Mouse (Mus musculus): Measurements from ENCODE around the gene Negr1.

The Negr1 gene

GRCm38 (mm10) chr3:157201726-157202125 is 640.1 kb downstream of the Negr1 start:
- no peaks in the 10 kb centered on the region for H3K36me3 ChIP-seq (ENCODE audit: insufficient read depth, low read length)

GRCm38 (mm10) chr3:157203573-157203972 is 642.0 kb downstream of the Negr1 start:
- TF ChIP-seq NANOG (IDR thresholded peaks at IDR 0.05; ENCODE audit: borderline replicate concordance, low read length): no peak
- H3K4me3 ChIP-seq (replicated peaks; ENCODE audit: low read length): no peak overlapping the region
- no peaks in the 10 kb centered on the region for H3K27me3 ChIP-seq (ENCODE audit: insufficient read depth, low read length)
- H3K9me3 ChIP-seq (ENCODE audit: low read length): no peaks in the 10 kb centered on the region
- no peaks in the 10 kb centered on the region for H3K4me1 ChIP-seq (replicated peaks; ENCODE audit: low read depth, low read length)
- no peaks in the 10 kb centered on the region for H3K36me3 ChIP-seq (ENCODE audit: insufficient read depth, low read length)

More at GRCm38 (mm10) chr3:157201726-157202125, 640.1 kb downstream of the Negr1 start:
- Histone ChIP-seq H3K9me3 (ENCODE audit: low read length) (no peaks in the 10 kb centered on the region), H3K27me3 (ENCODE audit: insufficient read depth, low read length) (no peaks in the 10 kb centered on the region), H3K4me1 (replicated peaks; ENCODE audit: low read depth, low read length) (no peaks in the 10 kb centered on the region), H3K4me3 (replicated peaks; ENCODE audit: low read length) (no peak overlapping the region)
- TF ChIP-seq CTCF (conservative IDR thresholded peaks at IDR 0.05; ENCODE audit: low read length) (no peak), NANOG (IDR thresholded peaks at IDR 0.05; ENCODE audit: borderline replicate concordance, low read length) (no peak), POU5F1 (IDR thresholded peaks at IDR 0.05; ENCODE audit: borderline replicate concordance, low read length) (no peak)

DNA sequence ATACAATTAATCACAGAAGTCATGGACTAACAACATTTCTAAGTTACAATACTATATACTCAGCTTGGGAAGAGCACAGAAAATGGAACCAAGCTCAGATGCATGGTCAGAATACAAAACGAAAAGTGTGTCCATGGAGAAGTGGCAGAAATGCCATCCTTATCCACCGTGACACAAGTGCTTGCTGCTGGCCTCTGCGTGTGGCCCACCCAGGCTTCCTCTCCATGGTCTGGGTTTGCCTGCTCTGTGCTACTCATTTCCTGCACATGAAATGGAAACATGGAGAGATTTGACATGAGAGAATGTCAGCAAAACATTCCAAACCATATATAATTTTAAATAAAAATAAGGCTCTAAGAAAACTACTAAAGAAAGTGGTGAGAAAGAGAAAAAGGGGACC is 645.2 kb downstream of the Negr1 start:
- Histone ChIP-seq H3K4me3 (replicated peaks; ENCODE audit: low read length) (no peak overlapping the region), H3K4me1 (replicated peaks; ENCODE audit: low read depth, low read length) (no peaks in the 10 kb centered on the region), H3K36me3 (ENCODE audit: insufficient read depth, low read length) (no peaks in the 10 kb centered on the region), H3K9me3 (ENCODE audit: low read length) (no peaks in the 10 kb centered on the region), H3K27me3 (ENCODE audit: insufficient read depth, low read length) (no peaks in the 10 kb centered on the region)
- TF ChIP-seq NANOG (IDR thresholded peaks at IDR 0.05; ENCODE audit: borderline replicate concordance, low read length) (no peak), CTCF (conservative IDR thresholded peaks at IDR 0.05; ENCODE audit: low read length) (no peak), POU5F1 (IDR thresholded peaks at IDR 0.05; ENCODE audit: borderline replicate concordance, low read length) (no peak)

DNA sequence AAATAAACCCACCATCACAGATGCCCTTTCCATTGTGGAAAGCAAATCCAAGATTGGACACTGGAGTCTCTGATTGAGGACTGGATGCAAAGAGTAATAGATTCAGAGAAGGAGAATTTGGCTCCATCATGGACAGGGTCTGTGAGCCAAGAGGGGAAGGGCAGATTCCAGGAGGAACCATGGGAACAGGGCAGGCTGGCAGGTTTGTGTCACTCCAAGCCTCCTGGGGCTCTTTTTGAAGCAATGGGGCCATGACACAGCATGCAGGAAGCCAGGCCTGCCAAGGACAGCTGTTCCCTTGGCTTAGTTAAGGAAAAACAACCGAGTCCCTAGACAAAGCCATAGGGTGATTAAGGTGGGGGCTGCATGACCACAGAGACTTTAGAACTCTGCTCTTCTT is 647.4 kb downstream of the Negr1 start:
- H3K4me3 ChIP-seq (replicated peaks; ENCODE audit: low read length): no peak overlapping the region
- H3K9me3 ChIP-seq (ENCODE audit: low read length): no peaks in the 10 kb centered on the region
- no peaks in the 10 kb centered on the region for H3K4me1 ChIP-seq (replicated peaks; ENCODE audit: low read depth, low read length)
- TF ChIP-seq NANOG (IDR thresholded peaks at IDR 0.05; ENCODE audit: borderline replicate concordance, low read length): no peak
- TF ChIP-seq POU5F1 (IDR thresholded peaks at IDR 0.05; ENCODE audit: borderline replicate concordance, low read length): no peak
- TF ChIP-seq CTCF (conservative IDR thresholded peaks at IDR 0.05; ENCODE audit: low read length): no peak
- no peaks in the 10 kb centered on the region for H3K27me3 ChIP-seq (ENCODE audit: insufficient read depth, low read length)
- no peaks in the 10 kb centered on the region for H3K36me3 ChIP-seq (ENCODE audit: insufficient read depth, low read length)

DNA sequence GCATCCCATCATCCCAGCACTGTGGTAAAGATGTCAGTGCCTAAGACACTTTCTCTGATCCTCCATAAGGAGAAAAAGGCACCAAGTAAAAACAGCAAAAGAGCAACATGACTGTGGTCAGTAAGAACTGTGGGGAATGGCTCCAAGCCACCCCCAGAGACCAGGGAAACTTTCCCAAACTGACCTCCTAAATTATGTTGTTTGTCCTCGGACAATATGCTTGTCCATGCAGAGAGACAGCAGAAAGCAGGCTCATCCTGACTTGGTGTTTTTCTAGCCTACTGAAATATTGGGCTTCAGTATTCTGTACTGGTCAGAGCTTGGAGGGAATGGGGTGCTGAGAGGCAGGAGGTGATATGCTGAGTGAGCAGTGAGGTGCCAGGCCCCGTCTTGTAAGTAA is 647.8 kb downstream of the Negr1 start:
- Histone ChIP-seq H3K4me3 (replicated peaks; ENCODE audit: low read length) (no peak overlapping the region), H3K36me3 (ENCODE audit: insufficient read depth, low read length) (no peaks in the 10 kb centered on the region), H3K27me3 (ENCODE audit: insufficient read depth, low read length) (no peaks in the 10 kb centered on the region), H3K9me3 (ENCODE audit: low read length) (no peaks in the 10 kb centered on the region), H3K4me1 (replicated peaks; ENCODE audit: low read depth, low read length) (no peaks in the 10 kb centered on the region)
- TF ChIP-seq CTCF (conservative IDR thresholded peaks at IDR 0.05; ENCODE audit: low read length) (no peak), POU5F1 (IDR thresholded peaks at IDR 0.05; ENCODE audit: borderline replicate concordance, low read length) (no peak), NANOG (IDR thresholded peaks at IDR 0.05; ENCODE audit: borderline replicate concordance, low read length) (no peak)

- H3K36me3 ChIP-seq (ENCODE audit: insufficient read depth, low read length): no peaks in the 10 kb centered on the region
- H3K4me3 ChIP-seq (replicated peaks; ENCODE audit: low read length): no peak overlapping the region
- TF ChIP-seq NANOG (IDR thresholded peaks at IDR 0.05; ENCODE audit: borderline replicate concordance, low read length): no peak
- TF ChIP-seq POU5F1 (IDR thresholded peaks at IDR 0.05; ENCODE audit: borderline replicate concordance, low read length): no peak
- no peak for TF ChIP-seq CTCF (conservative IDR thresholded peaks at IDR 0.05; ENCODE audit: low read length)
- H3K9me3 ChIP-seq (ENCODE audit: low read length): no peaks in the 10 kb centered on the region
- no peaks in the 10 kb centered on the region for H3K4me1 ChIP-seq (replicated peaks; ENCODE audit: low read depth, low read length)
- no peaks in the 10 kb centered on the region for H3K27me3 ChIP-seq (ENCODE audit: insufficient read depth, low read length)
These were observed 654.5 kb downstream of the Negr1 start for GRCm38 (mm10) chr3:157215937-157216719.

GRCm38 (mm10) chr3:157217794-157218193 is 656.2 kb downstream of the Negr1 start:
- no peaks in the 10 kb centered on the region for H3K27me3 ChIP-seq (ENCODE audit: insufficient read depth, low read length)
- H3K9me3 ChIP-seq (ENCODE audit: low read length): no peaks in the 10 kb centered on the region
- no peaks in the 10 kb centered on the region for H3K4me1 ChIP-seq (replicated peaks; ENCODE audit: low read depth, low read length)
- no peak overlapping the region for H3K4me3 ChIP-seq (replicated peaks; ENCODE audit: low read length)
- TF ChIP-seq CTCF (conservative IDR thresholded peaks at IDR 0.05; ENCODE audit: low read length) (no peak), POU5F1 (IDR thresholded peaks at IDR 0.05; ENCODE audit: borderline replicate concordance, low read length) (no peak), NANOG (IDR thresholded peaks at IDR 0.05; ENCODE audit: borderline replicate concordance, low read length) (no peak)
- H3K36me3 ChIP-seq (ENCODE audit: insufficient read depth, low read length): no peaks in the 10 kb centered on the region

DNA sequence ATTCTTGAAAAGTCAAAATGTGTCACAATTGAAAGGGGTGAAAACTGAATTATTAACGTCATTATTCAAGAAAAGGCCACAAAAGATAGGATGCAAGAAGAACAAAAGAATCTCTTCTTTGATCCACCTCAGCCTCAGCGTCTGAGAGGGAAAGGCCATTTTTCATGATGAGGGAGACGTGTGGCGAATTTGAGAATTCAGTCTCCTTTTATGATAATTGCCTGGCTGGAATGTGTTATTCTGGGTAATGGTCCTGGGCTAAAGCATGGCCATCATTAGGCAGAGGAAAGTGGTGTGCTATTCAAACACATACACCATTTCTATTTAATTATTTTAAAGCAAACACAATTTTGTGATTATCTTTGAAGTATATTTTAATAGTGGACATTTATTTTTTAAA is 663.3 kb downstream of the Negr1 start:
- H3K4me3 ChIP-seq (replicated peaks; ENCODE audit: low read length): no peak overlapping the region
- no peaks in the 10 kb centered on the region for H3K27me3 ChIP-seq (ENCODE audit: insufficient read depth, low read length)
- TF ChIP-seq POU5F1 (IDR thresholded peaks at IDR 0.05; ENCODE audit: borderline replicate concordance, low read length): no peak
- no peaks in the 10 kb centered on the region for H3K9me3 ChIP-seq (ENCODE audit: low read length)
- no peaks in the 10 kb centered on the region for H3K36me3 ChIP-seq (ENCODE audit: insufficient read depth, low read length)
- no peaks in the 10 kb centered on the region for H3K4me1 ChIP-seq (replicated peaks; ENCODE audit: low read depth, low read length)

DNA sequence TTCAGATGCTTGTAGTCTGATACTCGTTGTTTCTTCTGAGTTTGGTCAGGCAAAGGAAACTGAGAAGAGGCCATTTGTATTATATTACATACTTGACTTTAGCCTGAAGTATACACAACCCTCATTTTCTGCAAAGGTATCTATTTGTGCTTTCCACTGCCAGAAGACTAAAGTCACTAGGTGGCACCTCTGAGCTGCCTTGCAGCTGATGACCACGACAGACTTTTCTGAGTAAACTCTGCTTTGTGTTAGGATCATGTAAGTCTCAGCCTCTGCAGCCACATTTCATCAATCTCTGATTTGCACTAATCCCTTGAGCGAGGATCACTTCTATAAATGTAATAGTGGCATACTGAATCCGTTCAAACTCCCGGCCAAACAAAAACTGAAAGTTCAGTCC is 671.1 kb downstream of the Negr1 start:
- TF ChIP-seq NANOG (IDR thresholded peaks at IDR 0.05; ENCODE audit: borderline replicate concordance, low read length): no peak
- peak; percentile 46 for TF ChIP-seq CTCF (conservative IDR thresholded peaks at IDR 0.05; ENCODE audit: low read length)
- no peak for TF ChIP-seq POU5F1 (IDR thresholded peaks at IDR 0.05; ENCODE audit: borderline replicate concordance, low read length)
- no peaks in the 10 kb centered on the region for H3K9me3 ChIP-seq (ENCODE audit: low read length)
- H3K4me1 ChIP-seq (replicated peaks; ENCODE audit: low read depth, low read length): no peaks in the 10 kb centered on the region
- H3K4me3 ChIP-seq (replicated peaks; ENCODE audit: low read length): no peak overlapping the region
- H3K36me3 ChIP-seq (ENCODE audit: insufficient read depth, low read length): no peaks in the 10 kb centered on the region
- H3K27me3 ChIP-seq (ENCODE audit: insufficient read depth, low read length): no peaks in the 10 kb centered on the region
